Mouse (Mus musculus): ENCODE data around the gene Adgrg4. TPM values are rescaled to one million over a fixed set of nuclear protein-coding genes. Genes with fewer than 3 reads are reported as not detected.

Adgrg4 gene
- not detected in 2 replicates for polyA plus RNA-seq (2012; ENCODE audit: low replicate concordance)

DNA sequence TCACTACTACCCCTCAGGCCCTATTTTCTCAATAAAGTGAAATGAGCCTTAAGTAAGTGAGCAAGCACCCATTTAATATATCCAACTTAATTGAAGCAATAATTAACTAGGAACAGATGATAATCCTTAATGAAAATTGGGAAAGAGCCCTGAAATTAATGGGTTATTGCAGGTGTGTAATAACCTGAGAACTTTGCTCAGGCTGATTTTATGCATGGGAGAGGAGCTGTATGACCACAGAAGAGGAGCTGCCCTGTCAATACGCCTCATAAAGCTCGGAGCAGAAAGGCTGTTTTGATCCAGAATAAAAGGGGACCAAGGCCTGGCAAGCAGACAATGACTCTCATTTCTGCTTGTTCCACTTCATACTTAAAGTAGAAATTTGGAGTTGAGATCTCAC, at the start of gene Adgrg4:
TSS of gene Adgrg4 (plus strand) at position 301 of the 400 bp plus-strand sequence.

DNA sequence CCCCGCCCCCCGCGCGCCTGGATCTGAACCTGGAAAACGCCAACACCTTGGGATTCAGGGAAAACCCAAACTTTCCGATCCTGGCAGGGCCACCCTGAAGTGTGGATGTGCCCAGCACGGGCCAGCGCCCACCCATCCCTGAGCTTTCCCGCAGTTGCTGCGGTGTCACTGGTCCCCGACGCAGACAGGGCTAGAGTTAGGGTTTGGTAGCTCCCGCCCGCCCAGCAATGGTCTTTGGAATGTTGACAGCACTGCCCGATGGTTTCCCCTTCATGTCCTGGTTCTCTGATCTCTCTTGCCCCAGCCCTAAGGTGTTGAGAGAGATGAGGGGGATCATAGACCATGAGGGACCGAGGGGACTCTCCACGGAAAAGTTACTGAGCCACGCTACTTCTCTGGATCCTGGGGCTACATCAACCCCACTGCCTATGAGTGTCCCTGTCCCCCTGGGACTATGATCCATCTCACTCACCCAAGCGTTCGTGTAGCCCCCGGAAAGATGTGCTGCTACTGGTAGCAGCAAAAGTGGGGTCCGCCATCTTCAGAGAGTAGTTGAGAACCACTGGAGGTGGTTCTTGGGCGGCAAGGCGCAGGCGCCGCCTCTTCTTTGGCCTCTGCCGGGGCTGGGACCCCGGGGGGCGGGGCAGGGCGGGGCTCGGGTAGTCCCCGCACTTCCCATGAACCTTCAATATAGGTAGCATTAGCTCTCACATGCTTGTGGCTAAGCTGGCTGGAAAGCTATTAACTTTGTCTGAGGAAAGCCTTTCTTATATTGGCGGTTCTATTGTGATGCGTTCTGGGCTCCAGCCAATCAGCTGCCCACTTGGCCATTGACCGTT, 48.0 kb upstream of the Adgrg4 start, which contains the start of gene Map7d3:
TSS of gene Map7d3 (minus strand) at position 562 of the 839 bp plus-strand sequence.

DNA sequence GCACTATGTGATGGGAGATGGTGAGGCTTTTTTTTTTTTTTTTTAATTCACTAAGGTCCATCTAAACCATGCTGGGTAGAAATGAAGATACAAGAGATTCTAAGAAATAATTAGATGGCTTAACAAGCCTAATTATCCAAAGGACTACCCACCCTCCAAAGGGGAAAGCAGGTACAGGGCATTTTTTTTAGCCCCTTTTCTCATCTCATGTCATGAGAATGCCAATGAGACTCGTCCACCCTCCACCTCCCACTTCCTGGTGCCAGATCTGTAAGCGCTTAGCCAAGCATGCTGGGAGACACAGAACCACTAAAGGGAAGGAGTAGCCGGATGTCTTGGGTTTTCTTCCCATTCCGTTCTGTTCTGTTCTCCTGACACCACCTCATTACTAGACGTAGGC, 172.8 kb downstream of the Adgrg4 start, which contains the start of gene Brs3:
TSS of gene Brs3 (plus strand) at position 301 of the 400 bp plus-strand sequence.

Other genes with a start within 250 kb of the Adgrg4 start
- gene Fhl1, start 138.4 kb upstream of the Adgrg4 start, polyA plus RNA-seq (2012; ENCODE audit: low replicate concordance) = 0.10 TPM in 1 of 2 replicates, not detected in the other
- gene Map7d3, start 47.8 kb upstream of the Adgrg4 start, polyA plus RNA-seq (2012; ENCODE audit: low replicate concordance) = not detected in 2 replicates
- gene Brs3, start 172.9 kb downstream of the Adgrg4 start, polyA plus RNA-seq (2012; ENCODE audit: low replicate concordance) = 0.12 TPM in 1 of 2 replicates, not detected in the other
- 13.3 and 15.0 TPM in 2 replicates for gene Htatsf1, start 183.4 kb downstream of the Adgrg4 start, polyA plus RNA-seq (2012; ENCODE audit: low replicate concordance)
- gene Vgll1, start 217.9 kb downstream of the Adgrg4 start, polyA plus RNA-seq (2012; ENCODE audit: low replicate concordance) = not detected in 2 replicates

Measured in leukemia stem cell, adult 10-12 weeks (primary cell).